Mouse (Mus musculus) spleen, adult 2 months (tissue): Measurements from ENCODE around the gene Prr5l. TPM values are rescaled to one million over a fixed set of nuclear protein-coding genes. Genes with fewer than 3 reads are reported as not detected.

Source experiments
- DNase-seq, 2 experiments: peaks; one replicate each; pipeline versions ENCODE4 v3.0.0 to v3.0.0-alpha.2; 2012 to 2021; ENCODE audit warnings: low spot score in 2 of 2, low read depth in 1 of 2
- H3K27ac ChIP-seq: fragments of 200-500 bp; 2 replicates; pipeline ENCODE4 v1.5.1; 2012; ENCODE audit warnings: low read length, inconsistent platforms; ENCODE audit not compliant: insufficient read depth
- H3K27me3 ChIP-seq: fragments of 200-500 bp; 2 replicates; pipeline ENCODE4 v1.6.1; 2012; ENCODE audit warnings: mild to moderate bottlenecking, moderate library complexity, low read length, inconsistent platforms; ENCODE audit not compliant: control insufficient read depth, insufficient read depth
- H3K36me3 ChIP-seq: fragments of 200-500 bp; 2 replicates; pipeline ENCODE4 v1.6.1; 2012; ENCODE audit warnings: mild to moderate bottlenecking, low read length, inconsistent platforms; ENCODE audit not compliant: control insufficient read depth, insufficient read depth
- H3K4me1 ChIP-seq: fragments of 200-500 bp; 2 replicates; pipeline ENCODE4 v1.6.1; 2011; ENCODE audit warnings: inconsistent platforms; ENCODE audit not compliant: control insufficient read depth, insufficient read depth, insufficient read length
- H3K4me3 ChIP-seq: fragments of 200-500 bp; 2 replicates; pipeline ENCODE4 v1.5.1; 2011; ENCODE audit warnings: mild to moderate bottlenecking, inconsistent platforms; ENCODE audit not compliant: insufficient read depth, insufficient read length; ENCODE audit errors: extremely low read depth
- CTCF ChIP-seq: fragments of 200-500 bp; IDR thresholded peaks from 2 replicates; pipeline ENCODE4 v1.5.1; 2011; ENCODE audit warnings: mild to moderate bottlenecking, inconsistent platforms; ENCODE audit not compliant: insufficient read depth, insufficient read length, insufficient replicate concordance; ENCODE audit errors: extremely low read depth
- POLR2A ChIP-seq: fragments of 200-500 bp; IDR thresholded peaks from 2 replicates; pipeline ENCODE4 v1.6.1; 2011; ENCODE audit warnings: low read depth, low read length, inconsistent platforms
- WGBS: fragments of 180-500 bp; shearing (Covaris S2); methylation state at CpG from one replicate; pipeline ENCODE4 v1.1.7; 2018; 5-methylcytosine and 5-hydroxymethylcytosine counted together
- polyA plus RNA-seq: library from polyadenylated mRNA; depleted of rRNA; stranded (reverse); fragments of >200 nt; gene quantifications from 2 replicates; pipeline ENCODE4 v1.2.3, GENCODE M21; 2012

The Prr5l gene
- polyA plus RNA-seq, 1 experiment: 6.1 TPM

GRCm38 (mm10) chr2:101884286-101884685 is 1.5 kb upstream of the Prr5l start:
- DNase-seq: no peak
- peaks cover 2% of the 10 kb centered on the region; the same call in 1 of the 2 replicates for H3K4me1 ChIP-seq
- WGBS: 91% methylated on average over 2 of the region's 2 CpGs

GRCm38 (mm10) chr2:101881471-101882162 is 1.2 kb downstream of the Prr5l start:
- Histone ChIP-seq H3K4me3 (no peak overlapping the region), H3K36me3 (no peaks in the 10 kb centered on the region), H3K27me3 (no peaks in the 10 kb centered on the region), H3K27ac (no peak overlapping the region), H3K4me1 (peaks cover 2% of the 10 kb centered on the region; the same call in 1 of the 2 replicates)
- TF ChIP-seq POLR2A (no peak), CTCF (no peak)
- WGBS: 61% methylated on average over 9 of the region's 9 CpGs
- no peak for DNase-seq

More at GRCm38 (mm10) chr2:101884286-101884685, 1.5 kb upstream of the Prr5l start:
- TF ChIP-seq CTCF: no peak
- TF ChIP-seq POLR2A: no peak
- Histone ChIP-seq H3K4me3 (no peak overlapping the region), H3K27ac (no peak overlapping the region), H3K27me3 (no peaks in the 10 kb centered on the region), H3K36me3 (no peaks in the 10 kb centered on the region)

GRCm38 (mm10) chr2:101871179-101871578 is 11.6 kb downstream of the Prr5l start:
- peak overlapping the region; percentile 30; the same call in 1 of the 2 replicates for H3K4me3 ChIP-seq
- 16% methylated on average over 14 of the region's 14 CpGs for WGBS
- peak in 1 of 2 experiments; percentile 11 for DNase-seq
- H3K27me3 ChIP-seq: peaks cover 1% of the 10 kb centered on the region; the same call in 1 of the 2 replicates
- TF ChIP-seq CTCF: no peak
- no peak for TF ChIP-seq POLR2A
- peaks cover 2% of the 10 kb centered on the region; the same call in 1 of the 2 replicates for H3K4me1 ChIP-seq
- H3K36me3 ChIP-seq: no peaks in the 10 kb centered on the region
- no peak overlapping the region for H3K27ac ChIP-seq

- no peak for DNase-seq
- Histone ChIP-seq H3K4me1 (peaks cover 2% of the 10 kb centered on the region; the same call in 1 of the 2 replicates), H3K27ac (no peak overlapping the region), H3K27me3 (peaks cover 1% of the 10 kb centered on the region; the same call in 1 of the 2 replicates), H3K36me3 (no peaks in the 10 kb centered on the region), H3K4me3 (no peak overlapping the region)
- 78% methylated on average over 4 of the region's 4 CpGs for WGBS
- TF ChIP-seq CTCF (no peak), POLR2A (no peak)
Measured at GRCm38 (mm10) chr2:101868683-101869082, 14.1 kb downstream of the Prr5l start.

GRCm38 (mm10) chr2:101862219-101863123 is 20.4 kb downstream of the Prr5l start:
- H3K27me3 ChIP-seq: no peaks in the 10 kb centered on the region; the same call in 1 of the 2 replicates
- H3K4me3 ChIP-seq: no peak overlapping the region
- H3K4me1 ChIP-seq: no peaks in the 10 kb centered on the region
- H3K27ac ChIP-seq: no peak overlapping the region
- no peaks in the 10 kb centered on the region for H3K36me3 ChIP-seq
- TF ChIP-seq POLR2A (no peak), CTCF (no peak)
- WGBS: 73% methylated on average over 15 of the region's 15 CpGs
- no peak for DNase-seq

GRCm38 (mm10) chr2:101860920-101861485 is 21.8 kb downstream of the Prr5l start:
- 93% methylated on average over 3 of the region's 3 CpGs for WGBS
- Histone ChIP-seq H3K27ac (no peak overlapping the region), H3K27me3 (no peaks in the 10 kb centered on the region; the same call in 1 of the 2 replicates), H3K4me1 (no peaks in the 10 kb centered on the region), H3K36me3 (no peaks in the 10 kb centered on the region), H3K4me3 (no peak overlapping the region)
- no peak for DNase-seq
- TF ChIP-seq POLR2A (no peak), CTCF (no peak)
